Mouse (Mus musculus): ENCODE data around the gene Igdcc4.

The Igdcc4 gene

DNA sequence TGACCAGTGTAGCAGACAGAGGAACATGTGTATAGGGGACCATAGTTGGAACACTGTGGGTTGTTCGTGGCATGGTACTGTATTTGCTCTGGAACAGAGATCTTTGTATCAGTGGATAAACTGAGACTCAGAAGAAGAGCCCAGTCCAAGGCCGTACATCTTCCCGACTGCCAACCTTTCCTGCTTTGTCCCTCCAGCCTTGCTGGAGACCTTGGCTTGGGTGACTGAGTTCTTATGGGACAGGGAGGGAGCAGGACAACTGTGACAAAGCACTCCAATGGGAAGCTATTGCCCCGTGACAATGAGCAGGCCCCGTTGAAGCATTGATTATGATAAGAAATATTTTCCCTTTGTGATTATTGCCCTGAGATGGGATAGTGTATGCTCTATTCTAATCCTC lies 10.4 kb downstream of the Igdcc4 start:
- no peak for DNase-seq

DNA sequence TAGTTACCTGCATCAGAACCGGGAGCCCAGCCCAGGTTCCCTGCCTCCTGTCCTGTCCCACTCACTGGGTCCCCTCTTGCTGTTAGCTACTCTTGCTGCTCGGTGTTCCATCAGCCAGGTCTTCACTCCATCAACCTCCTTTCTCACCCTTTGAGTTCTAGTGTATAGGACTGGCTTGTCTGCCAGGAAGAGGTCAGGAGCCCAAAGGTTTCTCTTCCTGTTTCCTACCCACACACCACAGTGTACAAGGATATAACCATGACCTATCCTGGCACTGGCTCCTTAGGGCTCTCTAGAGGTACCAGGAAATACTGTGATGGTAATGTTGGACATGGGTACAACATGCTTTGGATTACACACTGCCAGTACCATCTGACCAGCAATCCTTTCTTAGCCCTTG lies 12.4 kb downstream of the Igdcc4 start:
- no peak for DNase-seq

DNA sequence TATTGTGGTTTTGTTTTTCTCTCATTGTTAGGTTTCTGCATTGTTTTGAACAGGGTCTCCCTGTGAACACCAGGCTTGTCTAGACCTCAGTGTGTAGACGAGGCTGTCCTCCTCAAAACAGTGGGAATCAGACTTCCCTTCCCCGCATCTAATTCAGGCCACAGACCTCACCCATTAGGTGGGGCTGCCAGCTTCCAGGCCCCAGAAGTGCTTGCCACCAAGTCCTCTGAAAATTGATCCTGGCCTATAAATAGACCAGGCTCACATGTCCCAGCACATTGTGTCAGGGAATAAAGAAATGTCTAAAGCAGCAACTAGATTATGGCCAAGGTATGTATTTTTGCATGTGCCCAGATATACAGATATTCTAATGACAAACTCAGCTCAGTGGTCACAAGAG lies 14.6 kb downstream of the Igdcc4 start:
- DNase-seq = no peak

DNA sequence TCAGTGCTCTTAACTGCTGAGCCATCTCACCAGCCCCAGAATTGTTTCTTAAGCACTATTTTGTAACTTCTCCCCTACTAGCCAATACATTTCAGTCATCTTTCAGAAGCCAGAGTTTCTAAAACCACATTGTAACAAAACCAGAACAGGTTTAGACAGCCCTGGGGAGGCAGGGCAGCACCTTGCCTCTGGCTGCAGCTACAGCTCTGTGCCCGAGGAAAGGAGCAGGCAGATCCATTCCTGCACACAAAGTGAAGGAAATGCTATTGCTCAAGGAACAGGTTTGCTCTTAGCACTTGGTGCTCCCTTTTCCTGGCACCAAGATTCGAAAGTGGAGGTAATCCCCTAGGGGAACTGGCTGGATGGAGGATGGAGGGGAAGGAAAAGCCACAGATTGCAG lies 16.2 kb downstream of the Igdcc4 start:
- DNase-seq = no peak

DNA sequence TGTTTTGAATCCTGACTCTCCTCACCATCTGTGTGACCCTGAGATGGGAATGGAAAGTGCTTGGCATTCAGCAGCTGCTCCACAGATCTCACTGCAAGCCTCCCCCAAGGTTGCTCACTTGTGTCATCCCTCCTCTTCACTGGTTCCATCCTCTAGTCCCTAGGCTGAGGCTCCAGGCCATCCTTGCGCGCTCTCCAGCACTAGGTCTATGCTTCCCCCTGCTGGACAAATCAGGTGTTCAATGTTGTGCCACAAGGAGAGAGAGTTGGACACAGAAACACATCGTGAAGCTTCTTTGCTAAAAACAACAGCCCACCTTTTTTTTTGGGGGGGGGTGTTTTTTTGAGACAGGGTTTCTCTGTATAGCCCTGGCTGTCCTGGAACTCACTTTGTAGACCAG lies 19.6 kb downstream of the Igdcc4 start:
- DNase-seq = peak; percentile 70

DNA sequence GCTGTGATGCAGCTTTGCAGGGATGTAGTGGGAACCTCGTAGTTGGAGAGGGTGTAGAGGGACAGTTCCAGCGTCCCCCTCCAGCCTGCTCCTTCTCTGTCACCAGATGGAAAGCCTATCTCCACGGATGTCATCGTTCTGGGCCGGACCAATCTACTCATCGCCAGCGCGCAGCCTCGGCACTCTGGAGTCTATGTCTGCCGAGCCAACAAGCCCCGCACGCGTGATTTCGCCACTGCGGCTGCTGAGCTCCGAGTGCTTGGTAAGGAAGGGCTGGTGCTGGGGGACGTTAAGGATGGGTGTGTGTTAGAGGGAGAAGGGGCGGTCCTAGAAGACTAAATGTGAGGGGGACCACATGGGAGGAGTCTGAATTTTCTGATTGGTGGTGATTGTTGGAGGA lies 21.3 kb downstream of the Igdcc4 start:
- peak; percentile 78 for DNase-seq

GRCm38 (mm10) chr9:65123552-65124168 lies 22.4 kb downstream of the Igdcc4 start:
- peak; percentile 59 for DNase-seq

DNA sequence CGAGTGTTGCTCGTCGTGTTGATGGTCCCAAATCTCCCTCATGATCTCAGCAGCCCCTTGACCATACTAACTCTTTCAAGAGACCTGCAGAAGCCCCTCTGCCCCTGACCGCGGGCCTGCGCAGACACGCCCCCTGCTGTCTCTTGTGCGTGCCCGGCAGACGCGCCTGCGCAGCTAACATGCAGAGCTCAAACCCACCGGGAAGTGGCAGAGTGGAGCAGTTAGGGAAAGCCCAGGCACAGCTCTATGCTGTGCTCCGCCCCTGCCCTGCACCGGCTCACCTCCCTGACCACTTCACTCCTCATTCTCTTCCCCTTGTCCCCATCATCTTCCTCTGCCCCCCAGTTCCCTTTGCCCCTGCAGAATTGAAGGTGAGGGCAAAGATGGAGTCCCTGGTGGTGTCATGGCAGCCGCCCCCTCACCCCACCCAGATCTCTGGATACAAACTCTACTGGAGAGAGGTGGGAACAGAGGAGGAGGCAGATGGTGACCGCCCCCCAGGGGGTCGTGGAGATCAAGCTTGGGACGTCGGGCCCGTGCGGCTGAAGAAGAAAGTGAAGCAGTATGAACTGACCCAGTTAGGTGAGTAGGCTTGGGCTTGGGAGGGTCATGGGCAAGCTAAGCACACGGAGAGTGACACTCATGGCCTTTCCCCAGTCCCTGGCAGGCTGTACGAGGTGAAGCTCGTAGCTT lies 27.0 kb downstream of the Igdcc4 start:
- peak; percentile 57 for DNase-seq

GRCm38 (mm10) chr9:65131717-65132116 lies 30.4 kb downstream of the Igdcc4 start:
- no peak for DNase-seq

DNA sequence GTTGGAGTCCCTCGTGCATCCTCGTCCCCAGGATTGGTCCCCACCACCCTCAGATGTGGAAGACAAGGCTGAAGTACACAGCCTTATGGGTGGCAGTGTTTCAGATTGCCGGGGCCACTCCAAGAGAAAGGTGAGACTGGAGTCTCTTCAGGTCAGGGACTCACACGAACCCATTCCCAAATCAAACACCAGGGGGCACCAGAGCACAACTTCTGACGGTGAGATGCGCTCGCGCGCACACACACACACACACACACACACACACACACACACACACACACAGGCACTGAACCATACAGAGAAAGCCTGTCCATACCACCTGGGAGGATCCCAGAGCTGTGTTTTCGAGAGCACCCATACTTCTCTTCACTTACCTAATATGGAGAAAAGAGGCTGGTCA lies 32.5 kb downstream of the Igdcc4 start:
- peak; percentile 85 for DNase-seq

- DNase-seq = no peak
Measured at GRCm38 (mm10) chr9:65135126-65135525, 33.8 kb downstream of the Igdcc4 start.

DNA sequence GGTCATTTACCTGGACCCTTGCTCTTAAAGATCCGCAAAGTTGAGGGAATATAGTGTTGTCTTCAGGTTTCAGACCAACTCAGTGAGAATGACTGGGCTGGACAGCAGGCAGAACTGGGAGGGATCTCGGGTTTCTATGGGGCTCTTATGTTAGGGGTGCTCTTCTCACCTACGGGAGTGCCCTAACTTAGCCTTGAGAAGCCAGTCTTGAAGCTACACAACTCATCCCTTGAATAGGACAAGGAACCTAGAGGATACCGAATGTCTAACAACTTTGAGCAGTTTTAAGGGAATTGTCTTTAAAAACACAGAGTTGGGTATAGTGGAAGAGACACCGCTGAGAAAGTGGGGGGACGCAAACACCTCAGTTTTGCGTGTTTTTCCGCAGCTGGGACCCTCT lies 39.2 kb downstream of the Igdcc4 start:
- DNase-seq = no peak

GRCm38 (mm10) chr9:65140936-65141305 lies 39.6 kb downstream of the Igdcc4 start, which contains the start of gene Igdcc3:
Igdcc3 (plus strand) TSS chr9:65141189.
- DNase-seq = peak; percentile 47

DNA sequence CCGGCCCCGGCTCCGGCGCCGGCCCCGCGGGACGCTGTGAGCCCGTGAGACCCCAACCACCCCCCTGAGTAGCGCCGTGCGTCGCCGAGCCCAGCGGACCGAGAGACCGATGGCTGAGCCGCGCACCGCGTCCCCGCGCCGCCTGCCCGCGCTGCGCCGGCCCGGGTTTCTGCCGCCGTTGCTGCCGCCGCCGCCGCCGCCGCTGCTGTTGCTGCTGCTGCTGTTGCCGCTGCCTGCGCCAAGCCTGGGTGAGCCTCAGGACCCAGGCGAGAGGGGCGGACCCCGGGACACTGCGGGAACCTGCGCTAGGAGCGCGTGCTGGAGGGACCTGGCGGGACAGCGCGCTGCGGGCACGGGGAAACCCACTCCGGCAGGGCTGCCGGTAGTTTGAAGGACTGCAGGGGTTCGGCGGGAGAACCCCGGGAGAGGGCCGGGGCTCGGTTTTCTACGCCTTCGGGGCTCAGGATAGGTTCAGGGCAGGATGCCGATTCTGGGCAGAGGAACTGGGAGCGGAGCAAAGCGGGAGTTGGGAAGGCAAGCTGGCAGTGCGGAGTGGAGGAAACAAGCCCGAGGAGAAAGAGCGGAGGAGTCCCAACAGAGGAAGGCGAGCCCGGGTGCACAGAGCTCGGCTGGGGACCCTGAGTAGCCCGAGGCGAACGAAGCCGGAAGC lies 40.2 kb downstream of the Igdcc4 start:
- DNase-seq = peak; percentile 55

DNA sequence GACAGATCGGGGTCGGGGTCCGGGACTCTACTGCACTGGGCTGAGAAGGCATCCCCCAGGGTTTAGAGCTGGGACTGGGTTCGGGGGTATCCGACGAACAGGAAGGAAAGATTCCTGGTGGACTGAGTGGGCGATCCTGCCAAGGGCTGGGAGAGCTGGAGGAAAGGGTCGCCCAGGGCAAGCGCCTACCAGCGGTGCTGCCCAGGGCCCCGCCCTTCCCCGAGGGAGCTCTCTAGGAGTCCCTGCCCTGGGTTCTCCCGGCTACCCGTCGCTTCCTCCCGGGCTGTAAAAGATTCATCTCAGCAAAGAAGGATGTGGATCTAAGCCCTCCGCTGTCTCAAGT lies 40.7 kb downstream of the Igdcc4 start:
- no peak for DNase-seq

GRCm38 (mm10) chr9:65142399-65142798 lies 41.1 kb downstream of the Igdcc4 start:
- no peak for DNase-seq

DNA sequence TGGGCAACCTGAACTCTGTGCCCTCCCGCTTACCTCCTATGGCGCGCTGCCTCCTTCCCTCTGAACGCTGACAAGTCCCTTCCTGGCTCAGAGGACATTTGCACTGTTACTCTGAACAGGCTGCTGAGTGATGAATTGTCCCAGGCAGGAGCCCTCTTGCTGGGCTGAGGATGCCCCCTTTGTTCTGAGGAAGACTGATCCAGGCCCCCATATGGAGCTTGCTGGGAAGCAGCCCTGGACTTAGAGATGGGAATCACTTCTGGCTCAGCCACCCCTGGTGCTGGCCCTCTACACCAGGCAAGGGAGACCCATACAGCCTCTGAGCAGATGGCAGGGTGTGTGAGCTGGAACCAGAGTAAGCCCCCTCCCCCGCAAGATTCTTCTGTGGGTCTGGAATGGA lies 44.7 kb downstream of the Igdcc4 start:
- DNase-seq = no peak

GRCm38 (mm10) chr9:65148507-65148906 lies 47.2 kb downstream of the Igdcc4 start:
- no peak for DNase-seq

- no peak for DNase-seq
Measured at GRCm38 (mm10) chr9:65152711-65153330, 51.5 kb downstream of the Igdcc4 start.

- DNase-seq = no peak
Measured at GRCm38 (mm10) chr9:65153331-65153711, 52.0 kb downstream of the Igdcc4 start.

- no peak for DNase-seq
Measured at GRCm38 (mm10) chr9:65154692-65155455, 53.6 kb downstream of the Igdcc4 start.

GRCm38 (mm10) chr9:65156604-65157003 lies 55.3 kb downstream of the Igdcc4 start:
- no peak for DNase-seq

DNA sequence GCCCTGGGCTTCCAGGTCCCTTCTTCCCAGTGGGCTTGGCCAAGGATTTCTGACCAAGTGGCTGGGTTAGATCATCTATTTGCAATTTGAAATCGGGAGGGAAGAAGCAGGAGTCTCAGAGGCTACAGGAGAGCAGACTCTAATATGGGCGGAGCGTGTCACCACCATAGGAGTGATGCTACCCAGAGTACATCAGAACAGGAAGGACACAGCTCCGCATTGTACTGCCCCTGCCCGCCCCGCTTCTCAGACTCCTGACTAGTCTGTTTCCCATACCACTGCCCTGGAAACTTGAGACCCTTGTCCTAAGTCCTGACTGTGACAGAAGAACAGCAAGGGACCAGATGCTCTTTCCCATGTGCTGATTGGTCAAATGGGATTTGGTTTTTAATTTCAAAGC lies 56.3 kb downstream of the Igdcc4 start:
- no peak for DNase-seq

Data from right cerebral cortex, postnatal 14 days (tissue).